Mouse (Mus musculus): ENCODE measurements around the gene Gm20388.

The Gm20388 gene

GRCm38 (mm10) chr8:122718711-122719499, 2808.3 kb downstream of the Gm20388 start:
- DNase-seq: no peak

GRCm38 (mm10) chr8:122719500-122720065, 2808.9 kb downstream of the Gm20388 start:
- no peak for DNase-seq

GRCm38 (mm10) chr8:122720070-122720729, 2809.6 kb downstream of the Gm20388 start:
- DNase-seq: peak; percentile 45 to 46

- DNase-seq: peak; percentile 69 to 76
Measured at GRCm38 (mm10) chr8:122720811-122721640, 2810.4 kb downstream of the Gm20388 start.

GRCm38 (mm10) chr8:122725187-122725586, 2814.5 kb downstream of the Gm20388 start:
- no peak for DNase-seq

- DNase-seq: no peak
Measured at GRCm38 (mm10) chr8:122726789-122727188, 2816.1 kb downstream of the Gm20388 start.

- no peak for DNase-seq
Measured at GRCm38 (mm10) chr8:122727412-122727811, 2816.8 kb downstream of the Gm20388 start.

GRCm38 (mm10) chr8:122728630-122729029, 2818.0 kb downstream of the Gm20388 start:
- DNase-seq: no peak

- no peak for DNase-seq
Measured at GRCm38 (mm10) chr8:122735110-122735509, 2824.5 kb downstream of the Gm20388 start.

GRCm38 (mm10) chr8:122735542-122736473, 2825.2 kb downstream of the Gm20388 start:
- peak in 1 of 2 experiments; percentile 40 for DNase-seq

- DNase-seq: no peak
Measured at GRCm38 (mm10) chr8:122736623-122737022, 2826.0 kb downstream of the Gm20388 start.

- DNase-seq: no peak
Measured at GRCm38 (mm10) chr8:122737071-122737470, 2826.4 kb downstream of the Gm20388 start.

- DNase-seq: no peak
Measured at GRCm38 (mm10) chr8:122737886-122738285, 2827.2 kb downstream of the Gm20388 start.

- DNase-seq: peak; percentile 59 to 72
Measured at GRCm38 (mm10) chr8:122739102-122739725, 2828.6 kb downstream of the Gm20388 start.

- no peak for DNase-seq
Measured at GRCm38 (mm10) chr8:122742471-122742870, 2831.8 kb downstream of the Gm20388 start.

GRCm38 (mm10) chr8:122745022-122745749, 2834.5 kb downstream of the Gm20388 start:
- DNase-seq: peak; percentile 83 to 90

- DNase-seq: no peak
Measured at GRCm38 (mm10) chr8:122745750-122746275, 2835.2 kb downstream of the Gm20388 start.

- no peak for DNase-seq
Measured at GRCm38 (mm10) chr8:122746439-122746838, 2835.8 kb downstream of the Gm20388 start.

- DNase-seq: no peak
Measured at GRCm38 (mm10) chr8:122747825-122748224, 2837.2 kb downstream of the Gm20388 start.

- DNase-seq: no peak
Measured at GRCm38 (mm10) chr8:122749333-122749958, 2838.8 kb downstream of the Gm20388 start.
